Mouse (Mus musculus) neutrophil, adult 5-6 weeks (primary cell): Measurements from ENCODE around the gene Tas2r118. TPM values are rescaled to one million over a fixed set of nuclear protein-coding genes. Genes with fewer than 3 reads are reported as not detected.

ENCODE experiments used
- ATAC-seq: fragments of 151-379, 151-347 bp; 2 replicates; pipeline ENCODE4 v1.8.0; 2017; ENCODE audit warnings: mild to moderate bottlenecking, moderate TSS enrichment; ENCODE audit not compliant: insufficient number of reproducible peaks, poor library complexity, low FRiP score, severe bottlenecking; ENCODE audit errors: extremely low read depth
- total RNA-seq: library from RNA; stranded (forward); fragments of 200-1000 nt; gene quantifications from 2 replicates; pipeline ENCODE4 v1.2.3, GENCODE M21; 2017

The Tas2r118 gene
- total RNA-seq = not detected in 2 replicates

DNA sequence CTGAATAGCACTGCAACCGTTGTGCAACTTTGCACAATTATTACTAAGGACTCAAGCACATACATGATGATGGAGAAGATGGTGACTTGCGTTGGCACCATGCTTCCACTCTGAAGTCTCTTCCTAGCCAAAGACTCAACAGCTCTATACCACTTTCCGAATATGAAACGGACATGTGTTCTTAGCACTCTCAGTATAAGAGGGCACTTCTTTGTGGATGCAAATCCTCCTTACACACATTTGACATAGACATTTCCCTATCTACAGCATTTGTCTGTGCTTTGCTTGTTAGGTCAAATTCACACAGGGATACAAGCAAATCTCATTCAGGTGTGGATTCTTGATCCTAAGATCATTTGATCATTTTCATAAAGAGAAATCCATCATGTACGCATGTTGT lies at the start of gene Tas2r118:
TSS of gene Tas2r118 (minus strand) at position 101 of the 400 bp plus-strand sequence.
- no peak for ATAC-seq

GRCm38 (mm10) chr6:24018320-24018719 lies 48.5 kb upstream of the Tas2r118 start:
- no peak for ATAC-seq

DNA sequence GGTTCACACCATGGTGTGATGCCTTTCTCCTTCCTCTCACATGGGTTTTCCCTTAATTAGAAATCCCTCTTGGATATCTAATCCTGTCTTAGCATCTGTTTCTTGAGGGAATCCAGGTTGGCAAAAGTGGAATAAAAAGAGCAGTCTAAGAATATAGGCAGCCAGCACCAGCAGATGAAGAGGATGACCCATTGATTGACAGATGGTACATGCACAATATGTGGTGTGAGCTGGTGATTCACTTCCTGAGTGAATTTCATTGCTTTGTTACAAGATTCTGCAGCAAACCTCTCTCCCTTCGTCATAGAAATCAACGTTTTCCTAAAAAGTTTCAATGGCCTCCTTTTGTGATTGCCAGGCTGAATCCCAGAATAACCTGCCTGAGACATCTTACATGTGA lies 23.4 kb upstream of the Tas2r118 start:
- ATAC-seq = no peak

- ATAC-seq = no peak
Observed at GRCm38 (mm10) chr6:23990687-23991387, 21.0 kb upstream of the Tas2r118 start.

- no peak for ATAC-seq
Observed at GRCm38 (mm10) chr6:23986293-23986692, 16.4 kb upstream of the Tas2r118 start.

DNA sequence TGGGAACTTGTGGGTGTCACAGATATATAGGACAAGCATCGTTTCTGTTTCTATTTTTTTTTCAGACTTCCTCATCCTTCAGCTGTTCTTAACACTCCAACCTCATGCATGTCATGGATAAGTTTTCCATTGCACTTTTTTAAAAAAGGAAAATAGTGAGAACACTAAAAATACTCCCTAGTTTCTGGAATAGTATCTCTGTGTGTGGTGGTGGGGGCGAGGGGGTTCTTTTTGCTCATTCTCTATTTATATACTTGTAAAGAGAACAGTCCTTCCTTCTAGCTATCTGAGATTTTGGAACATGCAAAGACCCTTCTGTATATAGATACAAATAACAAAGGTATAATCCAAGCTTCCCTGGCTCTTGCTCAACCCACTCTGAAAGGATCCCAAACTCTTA lies 2.9 kb downstream of the Tas2r118 start:
- ATAC-seq = no peak

DNA sequence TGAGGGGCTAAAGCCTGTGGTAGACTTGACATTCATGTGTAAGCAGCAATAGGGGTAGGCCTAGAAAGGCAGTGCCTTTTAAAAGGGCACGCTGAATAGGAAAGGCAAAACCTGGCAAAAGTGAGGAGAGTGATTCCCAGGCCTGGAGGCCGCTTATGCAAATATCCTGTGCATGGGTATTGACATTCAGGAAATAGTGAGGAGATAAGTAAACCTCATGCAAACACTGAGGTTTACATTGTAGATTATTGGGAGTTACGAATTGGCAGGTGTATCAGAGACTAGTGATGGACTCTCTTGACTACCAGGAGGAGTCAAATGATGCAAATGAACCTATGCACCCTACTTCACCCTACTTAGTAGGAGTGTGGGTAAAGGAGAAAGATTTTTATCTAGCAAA lies 3.9 kb downstream of the Tas2r118 start:
- no peak for ATAC-seq

- ATAC-seq = no peak
Observed at GRCm38 (mm10) chr6:23963741-23964140, 6.1 kb downstream of the Tas2r118 start.

- ATAC-seq = no peak
Observed at GRCm38 (mm10) chr6:23940776-23941175, 29.1 kb downstream of the Tas2r118 start.

DNA sequence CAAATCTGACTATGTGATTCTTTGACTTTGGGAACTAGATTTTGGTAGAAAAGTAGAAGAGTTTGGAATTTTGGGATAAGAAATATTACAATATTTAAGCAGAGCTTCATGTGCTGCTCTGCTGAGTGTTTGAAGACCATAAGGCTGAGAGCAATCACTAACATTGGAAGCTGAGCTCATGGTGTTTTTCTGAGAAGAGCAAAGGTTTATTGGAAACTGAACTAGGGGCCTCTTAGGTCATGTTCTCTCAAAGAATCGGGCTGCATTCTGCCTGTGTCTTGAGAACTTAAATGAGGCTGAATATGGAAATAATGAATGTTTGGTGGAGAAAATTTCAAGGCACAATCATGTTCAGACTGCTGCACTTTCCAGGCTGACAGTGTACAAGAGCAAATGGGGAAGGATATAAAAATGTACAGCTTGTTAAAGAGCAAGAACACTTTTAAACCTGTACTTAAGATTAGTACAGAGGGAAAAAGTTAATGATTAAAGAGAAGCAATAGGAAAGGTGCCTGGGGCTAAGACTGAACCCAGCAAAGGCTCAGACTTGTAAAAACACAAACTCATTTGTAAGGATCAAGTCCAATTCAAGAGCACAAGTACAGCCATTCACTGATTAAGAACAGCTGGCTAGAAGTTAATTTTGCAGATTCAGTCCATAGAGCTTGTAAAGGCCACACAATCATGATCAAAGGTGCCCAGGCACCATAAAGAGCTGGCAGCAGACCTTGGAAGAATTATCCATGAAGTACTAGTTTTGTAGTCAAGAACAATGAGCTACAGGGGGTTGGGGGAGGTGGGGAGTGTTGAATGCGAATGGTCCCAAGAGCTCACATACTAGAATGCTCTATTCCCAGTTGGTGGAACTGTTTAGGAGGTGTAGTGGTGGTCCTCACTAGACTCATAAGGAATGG lies 31.0 kb downstream of the Tas2r118 start:
- ATAC-seq = no peak

- ATAC-seq = no peak
Observed at GRCm38 (mm10) chr6:23936414-23936813, 33.4 kb downstream of the Tas2r118 start.

- no peak for ATAC-seq
Observed at GRCm38 (mm10) chr6:23923806-23924205, 46.1 kb downstream of the Tas2r118 start.

Other genes starting within 250 kb of the Tas2r118 start
- gene Cadps2, start 130.6 kb downstream of the Tas2r118 start, total RNA-seq = 0.23 TPM in 1 of 2 replicates, not detected in the other
- gene Slc13a1, start 198.0 kb upstream of the Tas2r118 start, total RNA-seq = not detected in 2 replicates